Mouse (Mus musculus): ENCODE data around the gene Uspl1.

GRCm38 (mm10) chr5:149136933-149137365, 47.2 kb upstream of the Uspl1 start:
- TF ChIP-seq CTCF (IDR thresholded peaks at IDR 0.05; ENCODE audit: borderline replicate concordance, control insufficient read depth, extremely low read depth, insufficient read depth, low read length, poor library complexity) (no peak), POLR2A (IDR thresholded peaks at IDR 0.05; ENCODE audit: control insufficient read depth, extremely low read depth, insufficient read depth, low read length, poor library complexity) (no peak)
